Mouse (Mus musculus): Measurements from ENCODE around the gene Pnmal1. TPM values are rescaled to one million over a fixed set of nuclear protein-coding genes. Genes with fewer than 3 reads are reported as not detected.

Gene Pnmal1
- total RNA-seq, 1 experiment from 2014 or later = not detected

Other genes with a start within 250 kb of the Pnmal1 start
- not detected in 3 replicates for gene Ceacam9, start 237.8 kb upstream of the Pnmal1 start, total RNA-seq (2017)
- gene Ap2s1, start 221.3 kb upstream of the Pnmal1 start, total RNA-seq (2017) = 59.7 to 77.7 TPM (median 69.6 TPM) in 3 replicates
- gene Slc1a5, start 178.3 kb upstream of the Pnmal1 start, total RNA-seq (2017) = 40.9 to 71.2 TPM (median 56.6 TPM) in 3 replicates
- gene Strn4, start 143.8 kb upstream of the Pnmal1 start, total RNA-seq (2017) = 70.9 to 99.8 TPM (median 71.5 TPM) in 3 replicates
- gene Fkrp, start 142.9 kb upstream of the Pnmal1 start, total RNA-seq (2017) = 9.6 to 15.3 TPM (median 10.6 TPM) in 3 replicates
- gene Prkd2, start 116.8 kb upstream of the Pnmal1 start, total RNA-seq (2017) = 13.1 to 26.6 TPM (median 15.6 TPM) in 3 replicates
- gene Dact3, start 84.4 kb upstream of the Pnmal1 start, total RNA-seq (2017) = not detected in 3 replicates
- gene Gng8, start 67.9 kb upstream of the Pnmal1 start, total RNA-seq (2017) = not detected in 3 replicates
- gene Ptgir, start 53.2 kb upstream of the Pnmal1 start, total RNA-seq (2017) = 9.8 to 15.4 TPM (median 14.0 TPM) in 3 replicates
- 169 to 298 TPM (median 195 TPM) in 3 replicates for gene Calm3, start 35.6 kb upstream of the Pnmal1 start, total RNA-seq (2017)
- gene Pnmal2, start 15.0 kb upstream of the Pnmal1 start, total RNA-seq (2017) = 0.10 TPM in 1 of 3 replicates, not detected in the others
- gene Gm42372, start 23.4 kb downstream of the Pnmal1 start, total RNA-seq (2017) = 0.49 to 0.75 TPM (median 0.67 TPM) in 3 replicates
- gene Ccdc8, start 33.0 kb downstream of the Pnmal1 start, total RNA-seq (2017) = 0.10 to 0.38 TPM in 2 of 3 replicates, not detected in the other
- 25.8 to 48.8 TPM (median 35.1 TPM) in 3 replicates for gene Ppp5c, start 68.2 kb downstream of the Pnmal1 start, total RNA-seq (2017)
- gene Hif3a, start 102.7 kb downstream of the Pnmal1 start, total RNA-seq (2017) = not detected in 3 replicates
- 0.19 to 0.64 TPM (median 0.29 TPM) in 3 replicates for gene Psg16, start 114.4 kb downstream of the Pnmal1 start, total RNA-seq (2017)
- gene Ceacam3, start 190.6 kb downstream of the Pnmal1 start, total RNA-seq (2017) = not detected in 3 replicates
- gene Psg29, start 243.8 kb downstream of the Pnmal1 start, total RNA-seq (2017) = not detected in 3 replicates